Mouse (Mus musculus): Measurements from ENCODE around the gene Wscd2. TPM values are rescaled to one million over a fixed set of nuclear protein-coding genes. Genes with fewer than 3 reads are reported as not detected.
A peak's percentile ranks its signal among the peaks of the same experiment; 100 is the strongest.

The Wscd2 gene
- polyA plus RNA-seq, 1 experiment: 33.3 TPM

DNA sequence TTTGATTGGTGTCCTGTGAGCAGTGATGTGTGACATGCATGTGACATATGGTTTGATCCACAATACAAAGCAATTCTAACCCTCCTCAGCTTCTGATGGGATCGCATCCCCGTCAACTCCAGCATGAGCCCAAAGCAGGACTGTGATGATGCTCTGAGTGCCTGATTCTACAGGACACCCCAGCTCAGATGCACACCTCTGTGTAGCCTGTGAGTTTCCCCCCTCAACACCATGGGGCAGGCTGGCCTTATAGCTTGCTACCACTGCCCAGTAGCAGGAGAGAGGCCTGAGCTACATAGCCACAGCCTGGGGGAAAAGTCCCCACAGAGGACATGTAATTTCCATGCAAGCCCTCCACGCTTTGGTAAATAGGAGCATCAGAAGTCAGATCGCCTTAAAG lies 27.3 kb downstream of the Wscd2 start:
- DNase-seq (ENCODE audit: extremely low spot score in 1 of 2, low spot score in 1 of 2): no peak

DNA sequence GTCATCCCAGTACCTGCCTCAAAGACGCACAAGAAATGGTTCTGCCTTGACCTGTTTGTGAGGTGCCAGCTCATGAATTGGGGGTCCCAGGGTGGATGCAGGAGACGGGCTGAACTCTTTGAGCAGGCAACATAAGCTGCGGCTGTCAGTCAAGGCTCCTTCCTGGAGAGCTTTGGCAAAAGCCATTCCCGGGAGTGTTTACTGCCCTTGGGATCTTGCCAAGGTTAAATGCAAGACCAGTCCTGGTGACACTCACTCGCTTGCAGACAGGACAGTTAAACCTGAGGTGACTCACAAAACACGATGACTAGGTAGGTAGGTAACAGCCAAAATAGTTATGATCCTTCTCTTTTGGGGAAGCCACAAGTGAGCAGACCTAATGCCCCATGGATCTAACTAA lies 30.9 kb downstream of the Wscd2 start:
- DNase-seq (ENCODE audit: extremely low spot score in 1 of 2, low spot score in 1 of 2): no peak

DNA sequence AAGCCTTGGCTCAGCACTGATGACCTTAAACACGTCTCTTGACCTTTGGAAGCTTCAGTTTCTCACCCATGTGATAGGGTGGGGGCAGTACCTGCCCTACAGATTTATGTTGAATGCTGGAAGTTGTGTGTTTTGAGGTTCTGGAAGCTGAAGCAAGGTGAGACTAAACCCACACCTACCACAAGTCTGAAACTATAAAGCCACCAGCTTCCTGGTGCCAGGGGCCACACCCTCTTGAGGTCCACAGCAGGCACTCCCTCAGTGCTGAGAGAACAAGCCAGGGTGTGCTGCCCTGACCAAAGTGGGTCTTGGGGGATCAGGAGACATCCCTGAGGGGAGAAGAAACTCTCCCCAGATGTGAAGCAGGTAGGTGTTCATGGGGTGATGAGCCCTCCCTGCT lies 48.7 kb downstream of the Wscd2 start:
- no peak for DNase-seq (ENCODE audit: extremely low spot score in 1 of 2, low spot score in 1 of 2)

DNA sequence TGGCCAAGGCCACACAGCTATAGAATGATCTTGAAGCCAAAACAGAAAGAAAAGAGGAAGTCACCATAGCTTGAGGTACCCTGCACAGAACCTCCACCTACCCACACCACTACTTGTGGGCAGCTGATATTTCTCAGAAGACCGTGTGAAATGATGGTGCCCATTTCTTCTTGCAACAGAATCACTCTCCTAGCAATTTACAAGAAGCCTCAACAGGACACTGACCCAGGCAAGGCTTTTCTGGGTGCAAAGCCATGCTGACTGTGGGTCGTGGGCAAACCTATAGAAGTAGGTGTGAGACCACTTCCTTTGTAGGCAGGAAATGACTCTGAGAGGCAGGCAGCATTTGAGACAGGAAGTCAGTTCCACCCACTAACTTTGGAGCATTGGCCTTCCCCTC lies 49.3 kb downstream of the Wscd2 start:
- DNase-seq (ENCODE audit: extremely low spot score in 1 of 2, low spot score in 1 of 2): no peak

DNA sequence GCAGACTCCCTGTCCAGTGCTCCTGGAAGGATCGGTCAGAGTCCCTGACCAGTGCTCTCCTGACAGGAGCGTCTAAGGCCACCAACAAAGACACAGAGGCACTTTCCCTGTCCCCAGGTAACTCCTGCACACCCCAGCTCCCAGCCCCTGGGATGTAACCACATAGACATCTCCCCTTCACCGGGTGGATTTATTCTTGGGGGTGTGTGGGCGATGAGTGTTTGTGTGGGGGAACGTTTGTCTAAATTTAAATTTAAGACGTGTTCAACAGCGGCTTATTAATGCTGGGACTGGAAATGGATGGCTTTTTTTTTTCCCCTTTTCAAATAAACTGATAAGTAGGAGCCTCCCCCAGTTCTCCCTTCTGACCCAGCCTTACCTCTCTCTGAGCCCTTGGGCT lies 49.7 kb downstream of the Wscd2 start:
- DNase-seq (ENCODE audit: extremely low spot score in 1 of 2, low spot score in 1 of 2): peak; percentile 20 to 49

DNA sequence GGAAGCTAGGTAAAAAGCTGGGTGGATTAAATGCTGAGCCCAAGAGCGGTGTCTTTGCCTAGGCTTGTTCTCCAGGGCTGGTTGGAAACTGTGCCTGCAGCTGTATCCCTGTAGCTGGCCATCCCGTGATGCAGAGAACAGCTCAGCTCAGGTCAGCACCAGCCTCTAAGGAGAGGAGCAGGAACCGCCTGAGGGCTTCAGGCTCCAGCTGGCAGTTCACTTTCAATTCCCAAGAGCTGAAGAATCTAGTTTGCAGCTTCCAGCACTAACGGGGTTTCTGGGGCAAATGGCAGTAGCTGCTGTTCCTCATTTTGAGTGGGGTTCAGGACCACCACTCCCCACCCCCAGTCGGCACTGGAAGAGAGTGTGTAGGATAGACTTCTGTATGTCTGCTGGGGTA lies 51.1 kb downstream of the Wscd2 start:
- no peak for DNase-seq (ENCODE audit: extremely low spot score in 1 of 2, low spot score in 1 of 2)

DNA sequence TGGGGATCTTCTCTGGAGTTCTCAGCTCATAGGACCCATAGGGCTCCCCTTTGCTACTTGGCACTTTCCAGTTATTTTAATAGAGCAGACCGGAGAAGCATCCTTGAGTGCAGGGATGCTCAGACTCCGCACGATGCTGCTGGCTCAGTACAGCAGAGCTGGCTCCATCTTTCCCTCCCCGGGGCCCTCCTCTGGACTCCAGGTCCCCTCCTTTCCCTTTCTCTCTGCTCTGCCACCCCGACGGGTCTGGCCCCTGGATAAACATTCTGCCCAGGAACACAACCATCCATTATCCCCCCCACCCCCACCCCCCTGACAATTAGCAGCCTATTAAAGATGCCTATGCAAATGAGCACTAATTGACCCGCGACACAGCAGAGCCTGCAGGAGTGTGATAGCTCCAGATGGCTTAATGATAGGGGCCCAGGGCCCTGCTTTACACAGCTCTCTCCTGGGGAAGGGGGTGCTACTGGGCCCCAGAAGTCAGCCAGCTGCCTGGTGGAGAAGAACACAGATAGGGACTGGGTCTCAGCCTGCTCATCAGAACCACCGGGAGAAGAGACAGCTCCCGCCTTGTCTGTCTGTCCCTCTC lies 52.8 kb downstream of the Wscd2 start:
- no peak for DNase-seq (ENCODE audit: extremely low spot score in 1 of 2, low spot score in 1 of 2)

DNA sequence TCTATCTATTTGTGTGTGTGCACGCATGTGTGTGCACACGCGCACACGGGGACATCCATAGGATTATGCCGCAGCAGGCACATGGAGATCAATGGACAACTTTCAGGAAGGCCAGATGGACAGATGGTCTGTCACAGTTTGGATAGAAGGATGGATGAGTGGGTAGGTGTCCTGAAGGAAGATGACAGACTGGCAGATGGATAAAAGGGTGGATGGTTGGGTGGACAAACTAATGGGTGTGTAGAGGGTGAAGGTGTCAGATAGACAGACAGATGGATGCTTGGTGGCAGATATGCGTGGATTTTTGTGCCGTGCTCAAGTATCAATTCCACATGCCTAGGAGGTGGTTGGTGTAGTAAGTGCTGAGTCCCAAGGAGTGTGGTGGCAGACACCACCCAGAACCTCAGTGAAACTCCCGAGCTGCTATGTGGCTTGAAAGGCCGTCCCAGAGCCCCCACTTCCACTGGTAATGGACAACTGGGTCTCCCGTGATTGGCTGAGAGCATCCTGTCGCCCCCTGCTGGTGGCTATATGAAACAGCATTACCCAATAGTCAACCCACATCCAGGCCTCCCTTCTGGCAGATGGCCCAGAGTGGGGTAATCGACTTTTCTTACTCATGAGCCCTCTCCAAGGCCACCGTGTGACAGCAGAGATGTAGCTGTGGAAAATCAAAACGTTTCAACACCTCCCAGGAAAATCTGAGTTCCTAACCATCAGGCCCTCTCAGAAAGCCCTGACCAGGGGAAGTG lies 58.0 kb downstream of the Wscd2 start:
- DNase-seq (ENCODE audit: extremely low spot score in 1 of 2, low spot score in 1 of 2): peak; percentile 29 to 72

DNA sequence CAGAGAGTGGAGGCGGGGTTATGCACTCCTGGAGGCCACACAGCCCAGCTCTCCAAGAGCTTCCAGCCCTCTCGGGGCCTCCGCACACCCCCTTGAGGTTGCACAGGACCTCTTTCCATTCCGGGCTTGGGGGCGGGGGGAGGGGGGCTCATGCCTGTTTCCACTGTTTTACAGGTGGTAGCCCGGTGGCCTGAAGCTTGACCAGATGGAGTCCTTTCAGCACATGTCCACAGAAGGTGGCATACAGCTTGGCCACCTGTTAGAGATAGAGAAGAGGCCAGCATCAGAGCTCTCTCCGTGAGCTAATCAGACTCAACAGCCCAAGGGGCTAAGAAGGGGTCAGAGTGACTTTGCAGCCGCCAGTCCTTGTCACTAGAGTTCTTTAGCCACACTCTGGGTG lies 60.1 kb downstream of the Wscd2 start:
- no peak for DNase-seq (ENCODE audit: extremely low spot score in 1 of 2, low spot score in 1 of 2)

DNA sequence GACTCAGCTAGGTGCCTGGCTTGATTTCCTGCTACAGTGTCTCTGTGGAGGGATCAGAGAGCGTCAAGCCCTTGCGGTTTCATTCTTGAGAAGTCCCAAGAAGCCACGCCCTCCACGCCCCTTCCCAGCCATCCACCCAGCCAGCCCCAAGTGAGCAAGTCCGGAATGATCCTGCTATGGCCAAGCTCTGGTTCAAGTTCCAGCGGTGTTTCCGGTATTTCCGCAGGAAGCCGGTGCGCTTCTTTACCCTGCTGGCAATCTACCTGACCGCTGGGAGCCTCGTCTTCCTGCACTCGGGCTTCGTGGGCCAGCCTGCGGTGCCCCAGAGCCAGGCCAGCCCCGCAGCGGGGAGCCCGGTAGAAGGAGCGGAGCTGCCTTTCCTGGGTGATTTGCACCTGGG lies 60.6 kb downstream of the Wscd2 start:
- no peak for DNase-seq (ENCODE audit: extremely low spot score in 1 of 2, low spot score in 1 of 2)

DNA sequence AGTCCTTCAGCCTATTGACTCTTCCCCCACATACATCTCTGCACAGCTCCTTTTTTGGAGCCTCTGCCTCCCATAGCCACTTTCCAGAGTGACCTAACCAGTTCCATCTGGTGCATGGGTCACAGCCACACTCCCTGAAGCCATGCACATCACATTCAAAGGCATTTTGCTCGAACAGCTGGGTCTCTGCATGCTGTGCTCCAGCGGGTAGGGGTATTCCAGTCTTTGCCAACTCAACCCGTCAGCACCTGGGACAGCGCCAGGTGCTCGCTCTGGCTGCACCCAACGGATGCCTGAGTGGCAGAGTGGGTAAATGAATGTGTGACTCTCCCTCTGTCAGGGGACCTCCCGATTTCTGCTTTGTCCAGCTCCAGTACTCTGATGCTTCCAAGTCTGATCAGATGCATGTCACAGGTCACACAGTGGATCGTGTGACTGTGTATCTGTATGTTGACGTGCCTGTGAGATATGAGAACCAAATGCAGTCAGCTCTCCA lies 63.3 kb downstream of the Wscd2 start:
- DNase-seq (ENCODE audit: extremely low spot score in 1 of 2, low spot score in 1 of 2): no peak

DNA sequence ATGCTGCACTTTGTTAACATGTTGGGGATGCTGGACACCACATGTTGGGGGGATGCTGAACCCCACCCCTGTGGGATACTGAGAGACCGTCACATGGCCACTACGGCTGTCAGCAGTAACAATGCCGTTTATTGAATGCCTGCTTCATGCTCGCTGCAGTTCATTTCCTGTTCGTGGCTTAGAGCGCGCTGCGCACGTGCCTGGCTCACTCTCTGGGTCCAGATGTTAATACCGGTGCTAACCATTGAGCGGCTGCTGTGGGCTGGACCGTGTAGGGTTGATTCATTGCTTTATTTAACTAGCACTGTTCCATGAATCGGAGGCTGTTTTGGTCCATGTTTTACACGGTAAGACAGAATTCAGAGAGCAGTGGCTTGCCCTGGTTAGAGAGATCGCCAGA lies 64.0 kb downstream of the Wscd2 start:
- no peak for DNase-seq (ENCODE audit: extremely low spot score in 1 of 2, low spot score in 1 of 2)

DNA sequence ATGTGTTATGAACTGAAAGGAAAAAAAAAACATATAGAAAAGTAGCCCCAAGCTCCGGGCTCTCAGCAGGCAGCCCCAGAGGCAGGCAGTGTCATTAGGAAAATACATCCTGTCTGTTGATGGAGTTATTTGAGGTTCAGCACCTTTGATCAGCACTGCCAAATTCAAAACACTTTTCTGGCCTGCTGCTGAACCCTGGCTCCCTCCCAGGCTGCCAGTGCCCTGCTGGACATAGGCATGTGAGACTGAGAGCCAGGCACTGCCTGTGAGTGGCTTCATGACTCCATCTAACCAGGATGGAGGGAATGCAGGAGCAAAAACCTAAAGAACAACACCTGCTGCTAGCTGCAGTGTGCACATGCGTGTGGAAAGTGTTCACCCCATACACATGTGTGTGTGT lies 64.4 kb downstream of the Wscd2 start:
- no peak for DNase-seq (ENCODE audit: extremely low spot score in 1 of 2, low spot score in 1 of 2)

DNA sequence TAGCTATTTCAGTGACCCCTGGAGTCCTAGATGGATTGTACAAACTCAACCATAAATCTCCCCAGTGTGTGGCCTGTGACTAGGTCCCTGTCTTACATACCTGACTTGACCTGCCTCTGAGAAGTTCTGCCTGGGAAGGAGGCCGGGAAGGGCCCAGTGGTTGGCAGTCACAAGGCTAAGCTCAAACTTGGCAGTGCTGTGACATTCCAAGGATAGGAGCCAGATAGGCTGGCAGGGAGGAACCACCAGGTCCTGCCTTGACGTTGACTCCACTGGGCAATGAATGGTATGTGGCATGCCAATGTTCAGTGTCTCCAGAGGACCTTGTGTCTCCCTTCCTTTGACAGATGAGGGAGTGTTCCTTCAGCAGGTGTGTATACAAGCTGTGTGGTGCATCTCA lies 65.6 kb downstream of the Wscd2 start:
- no peak for DNase-seq (ENCODE audit: extremely low spot score in 1 of 2, low spot score in 1 of 2)

DNA sequence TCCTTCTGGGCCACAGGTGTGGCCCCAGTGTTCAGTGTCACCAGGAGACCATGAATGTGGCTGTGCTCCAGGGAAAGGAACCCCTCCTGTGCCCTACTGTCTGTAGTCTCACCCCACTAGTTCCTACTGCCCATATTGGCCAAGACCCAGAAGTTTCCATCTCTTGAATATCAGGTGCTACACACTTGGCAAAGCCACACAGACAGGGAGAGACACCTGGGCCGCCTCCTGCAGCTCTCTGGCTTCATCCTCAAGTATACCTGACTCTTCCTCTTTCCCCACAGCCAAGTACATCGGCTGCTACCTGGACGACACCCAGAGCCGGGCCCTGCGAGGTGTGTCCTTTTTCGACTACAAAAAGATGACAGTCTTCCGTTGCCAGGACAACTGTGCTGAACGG lies 67.9 kb downstream of the Wscd2 start:
- no peak for DNase-seq (ENCODE audit: extremely low spot score in 1 of 2, low spot score in 1 of 2)

DNA sequence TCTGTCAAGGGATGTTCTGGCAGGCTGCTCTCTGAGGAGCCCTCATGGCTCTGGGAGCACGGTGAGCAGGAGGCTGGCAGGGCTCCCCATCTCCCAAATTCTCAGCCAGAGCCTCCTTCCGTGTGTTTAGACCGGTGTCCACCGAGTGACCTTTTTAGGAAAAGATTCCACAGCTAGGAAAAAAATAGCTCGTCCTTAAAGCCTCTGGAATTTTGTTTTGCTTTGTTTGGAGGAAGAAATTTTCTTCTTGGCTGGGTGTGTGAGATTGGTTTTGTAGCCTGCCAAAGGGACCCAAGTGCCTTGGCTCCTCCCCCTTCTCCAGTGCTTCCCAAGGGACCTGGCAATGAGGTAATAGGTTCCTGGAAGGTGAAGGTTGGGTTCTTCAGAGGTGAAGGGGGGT lies 69.5 kb downstream of the Wscd2 start:
- no peak for DNase-seq (ENCODE audit: extremely low spot score in 1 of 2, low spot score in 1 of 2)

DNA sequence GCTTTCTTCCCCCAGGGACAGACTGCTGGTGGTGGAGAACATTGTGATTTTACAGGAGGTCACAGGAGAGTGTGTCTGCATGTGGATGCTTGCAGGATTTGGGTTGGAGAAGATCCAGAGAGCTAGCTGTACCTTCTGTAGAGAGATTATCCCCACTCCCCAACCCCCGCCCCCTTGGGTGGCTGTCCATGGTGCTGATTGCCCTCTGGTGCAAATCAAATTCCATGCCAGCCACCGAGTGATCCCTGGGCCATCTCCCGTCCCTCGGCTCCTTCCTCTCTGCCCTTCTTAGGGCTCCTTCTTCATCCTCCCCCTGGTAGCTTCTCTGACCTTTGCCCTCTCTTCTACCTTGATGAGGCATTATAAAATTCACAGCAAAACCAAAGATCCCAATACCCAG lies 74.3 kb downstream of the Wscd2 start:
- DNase-seq (ENCODE audit: extremely low spot score in 1 of 2, low spot score in 1 of 2): no peak

DNA sequence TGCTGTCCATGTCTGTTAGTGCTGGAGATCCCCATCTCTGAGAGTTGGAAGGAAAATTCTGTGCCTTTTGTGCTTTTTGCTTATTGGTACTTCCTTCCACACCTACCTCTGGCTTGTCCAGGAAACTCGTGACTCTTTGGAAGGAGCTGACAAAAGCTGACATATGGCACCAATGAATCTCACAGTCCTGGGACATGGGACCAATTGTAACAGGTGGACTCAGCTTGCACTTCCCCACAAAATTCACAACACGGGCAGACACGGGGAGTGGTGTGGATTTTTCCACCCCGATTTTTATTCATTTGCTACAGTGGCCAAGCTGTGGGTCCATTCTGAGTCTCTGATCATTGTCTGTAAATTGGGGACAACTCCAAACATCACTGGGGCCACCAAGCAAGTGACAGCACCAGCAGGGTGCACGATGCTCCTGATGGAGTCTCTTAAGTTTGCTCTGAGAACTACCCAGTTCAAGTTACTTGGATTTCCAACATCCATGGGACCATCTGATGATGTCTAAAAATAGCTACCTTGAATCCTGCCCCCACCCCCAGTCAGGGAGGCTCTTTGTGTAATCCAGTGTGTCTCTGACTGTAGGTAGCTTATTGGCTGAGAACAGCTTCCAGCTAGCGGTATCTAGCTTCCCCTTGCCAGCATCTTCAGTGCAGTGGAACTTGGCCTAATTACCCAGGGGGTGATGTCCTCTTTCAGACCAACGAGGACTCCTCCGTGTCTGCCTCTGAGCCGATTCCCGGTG lies 75.1 kb downstream of the Wscd2 start:
- no peak for DNase-seq (ENCODE audit: extremely low spot score in 1 of 2, low spot score in 1 of 2)

DNA sequence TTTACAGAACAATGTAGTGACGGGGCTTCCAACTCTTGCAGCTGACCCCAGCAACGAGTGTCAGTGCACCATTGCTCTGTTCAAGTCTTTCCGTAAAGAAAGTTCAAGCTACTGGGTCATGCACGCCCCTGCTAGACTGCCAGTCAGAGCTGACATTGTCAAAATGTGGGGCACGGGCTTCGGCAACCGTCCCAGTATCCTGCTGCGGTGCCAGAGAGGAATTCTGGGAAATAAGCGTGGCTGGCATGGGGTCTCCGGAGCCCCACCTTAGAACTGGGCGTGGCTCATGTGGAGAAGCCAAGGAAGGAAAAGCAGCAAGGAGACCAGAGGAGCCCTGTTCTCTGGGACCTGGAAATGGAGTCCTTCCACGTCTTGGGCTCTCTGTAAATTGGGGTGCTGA lies 75.7 kb downstream of the Wscd2 start:
- DNase-seq (ENCODE audit: extremely low spot score in 1 of 2, low spot score in 1 of 2): no peak

DNA sequence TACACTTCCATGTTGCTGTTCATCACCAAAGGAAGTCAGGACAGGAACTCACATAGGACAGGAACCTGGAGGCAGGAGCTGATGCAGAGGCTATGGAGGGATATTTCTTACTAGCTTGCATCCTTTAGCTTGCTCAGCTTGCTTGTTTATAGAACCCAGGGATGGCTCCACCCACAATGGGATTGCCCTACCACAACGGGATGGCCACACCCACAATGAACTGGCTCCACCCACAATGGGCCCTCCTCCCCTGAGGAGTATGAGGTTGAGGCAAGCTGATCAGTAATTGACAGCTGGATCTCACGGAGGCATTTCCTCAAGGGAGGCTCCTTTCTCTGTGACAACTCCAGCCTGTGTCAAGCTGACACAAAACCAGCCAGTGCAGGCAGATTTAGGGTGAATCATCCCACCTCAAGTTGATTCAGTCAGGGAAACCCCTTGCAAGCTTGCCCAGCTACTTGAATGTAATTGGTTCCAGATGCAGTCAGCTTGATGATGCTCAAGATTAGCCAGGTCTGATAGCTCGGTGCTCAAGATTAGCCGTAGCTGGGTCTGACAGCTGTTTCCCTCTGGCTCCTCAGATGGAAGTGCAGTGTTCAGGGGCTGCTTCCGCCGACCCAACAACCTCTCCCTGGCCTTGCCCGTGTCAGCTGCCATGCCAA lies 80.1 kb downstream of the Wscd2 start:
- DNase-seq (ENCODE audit: extremely low spot score in 1 of 2, low spot score in 1 of 2): no peak

DNA sequence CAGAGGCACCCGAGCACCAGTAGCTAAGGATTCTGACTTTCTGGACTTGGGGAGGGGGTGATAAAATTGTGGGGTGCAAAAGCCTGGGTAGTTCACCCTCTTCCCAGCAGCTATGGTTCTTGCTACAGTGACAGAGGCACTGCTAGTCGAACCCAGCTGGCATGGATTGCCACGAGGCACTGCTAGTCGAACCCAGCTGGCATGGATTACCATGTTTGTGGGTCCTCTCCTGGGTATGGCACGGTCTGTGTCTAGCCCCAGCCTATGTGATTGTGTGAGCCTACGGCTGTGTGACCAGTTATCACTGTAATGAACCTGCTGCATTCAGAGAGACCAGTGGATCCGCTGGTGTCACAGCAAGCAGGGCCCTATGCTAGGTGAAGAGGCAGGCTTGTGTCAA lies 87.4 kb downstream of the Wscd2 start:
- no peak for DNase-seq (ENCODE audit: extremely low spot score in 1 of 2, low spot score in 1 of 2)
